In the genomic region with DNA sequence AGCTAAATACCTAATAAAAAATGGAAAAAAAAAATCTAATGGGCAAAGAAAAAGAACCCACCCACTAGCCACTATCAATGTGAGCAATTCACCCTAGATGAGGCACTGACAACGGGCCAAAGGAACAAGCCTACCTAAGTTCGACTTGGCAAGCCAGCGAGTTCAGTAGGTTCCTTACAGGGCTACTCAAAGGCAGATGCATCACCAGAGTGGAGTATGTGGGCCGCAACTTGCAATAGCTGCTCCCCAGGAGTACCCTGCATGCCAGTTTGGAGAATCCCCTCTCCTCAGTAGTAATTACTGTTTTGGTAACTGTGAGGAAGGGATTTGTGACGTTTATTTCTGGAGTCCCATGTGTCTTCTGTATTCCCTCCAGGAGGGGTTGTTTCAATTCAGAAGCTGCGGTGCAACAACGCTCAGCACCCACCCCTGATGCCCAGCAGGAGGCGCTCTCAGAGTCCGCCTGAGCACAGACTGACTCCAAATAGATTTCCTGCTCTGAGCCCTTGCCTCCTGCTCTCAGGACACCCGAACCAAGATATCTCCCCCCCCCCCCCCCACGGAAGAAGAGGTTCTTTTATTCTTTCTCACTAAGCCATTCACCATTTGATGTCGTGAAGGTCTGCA, we compare ENCODE assay signal across 15 mouse cellular contexts.
A peak's percentile ranks its signal among the peaks of the same experiment; 100 is the strongest.
DNase-seq lines count a peak whose midpoint lies in the region; ATAC-seq and TF ChIP-seq lines count a peak whose summit lies in the region.
"Had no signal": no experiment of that assay in that cellular context is flagged by ENCODE, and none has a peak within 500 bp of the region (broad histone marks: within the 10 kb centered on the region; RNA-seq: fewer than 3 reads in every experiment).

No protein-coding gene starts in this region.

- no peaks in the 10 kb centered on the region for H3K4me1 ChIP-seq in intestine, postnatal 0 days (replicated peaks; ENCODE audit: control insufficient read depth, insufficient read depth, low read length)
- peaks cover 7% of the 10 kb centered on the region for H3K4me1 ChIP-seq in intestine, embryonic 15.5 days (replicated peaks)
- H3K4me1 ChIP-seq in midbrain, postnatal 0 days (ENCODE audit: insufficient read depth, low read length): peaks cover 4% of the 10 kb centered on the region; the same call in 1 of the 2 replicates
- no peaks in the 10 kb centered on the region for H3K4me1 ChIP-seq in midbrain, embryonic 16.5 days (ENCODE audit: control insufficient read depth, insufficient read depth, low read length)
- no peaks in the 10 kb centered on the region for H3K4me1 ChIP-seq in stomach, postnatal 0 days (replicated peaks; ENCODE audit: control insufficient read depth, insufficient read depth)
- H3K4me1 ChIP-seq: liver, embryonic 15.5 days; midbrain, embryonic 13.5 days had no signal

- no peak for ATAC-seq in intestine, postnatal 0 days
- no peak for ATAC-seq in intestine, embryonic 15.5 days
- no peak for ATAC-seq in midbrain, postnatal 0 days (ENCODE audit: low FRiP score)
- no peak for ATAC-seq in midbrain, embryonic 16.5 days
- no peak for ATAC-seq in stomach, postnatal 0 days (ENCODE audit: low FRiP score, low TSS enrichment)
- ATAC-seq: midbrain, embryonic 13.5 days had no signal

- H3K27ac ChIP-seq in intestine, postnatal 0 days (ENCODE audit: low read depth, low read length): no peak overlapping the region
- no peak overlapping the region for H3K27ac ChIP-seq in intestine, embryonic 15.5 days
- no peak overlapping the region for H3K27ac ChIP-seq in midbrain, postnatal 0 days (ENCODE audit: low read depth, low read length)
- no peak overlapping the region for H3K27ac ChIP-seq in midbrain, embryonic 16.5 days (ENCODE audit: low read length)
- H3K27ac ChIP-seq in stomach, postnatal 0 days (replicated peaks): no peak overlapping the region
- H3K27ac ChIP-seq: heart, embryonic 13.5 days; hindbrain, embryonic 10.5 days; liver, embryonic 15.5 days; midbrain, embryonic 13.5 days had no signal

- no peak overlapping the region for H3K4me3 ChIP-seq in intestine, postnatal 0 days (ENCODE audit: low read depth, low read length)
- no peak overlapping the region for H3K4me3 ChIP-seq in intestine, embryonic 15.5 days (replicated peaks)
- no peak overlapping the region for H3K4me3 ChIP-seq in midbrain, postnatal 0 days (ENCODE audit: low read depth, low read length)
- H3K4me3 ChIP-seq in midbrain, embryonic 16.5 days (ENCODE audit: low read depth, low read length): no peak overlapping the region
- H3K4me3 ChIP-seq in stomach, postnatal 0 days (ENCODE audit: low read depth, low read length): no peak overlapping the region
- H3K4me3 ChIP-seq: heart, embryonic 13.5 days; hindbrain, embryonic 10.5 days; liver, embryonic 15.5 days; midbrain, embryonic 13.5 days had no signal

- H3K9ac ChIP-seq in intestine, postnatal 0 days (ENCODE audit: low read depth, low read length): no peak overlapping the region
- H3K9ac ChIP-seq in intestine, embryonic 15.5 days: no peak overlapping the region
- no peak overlapping the region for H3K9ac ChIP-seq in midbrain, postnatal 0 days (replicated peaks; ENCODE audit: low read length, poor library complexity, severe bottlenecking)
- H3K9ac ChIP-seq in midbrain, embryonic 16.5 days (ENCODE audit: low read depth, low read length): no peak overlapping the region
- no peak overlapping the region for H3K9ac ChIP-seq in stomach, postnatal 0 days (ENCODE audit: low read length)
- H3K9ac ChIP-seq: heart, embryonic 13.5 days; liver, embryonic 15.5 days; midbrain, embryonic 13.5 days had no signal

- H3K9me3 ChIP-seq in intestine, postnatal 0 days (ENCODE audit: control insufficient read depth): no peaks in the 10 kb centered on the region
- H3K9me3 ChIP-seq in intestine, embryonic 15.5 days: no peaks in the 10 kb centered on the region
- no peaks in the 10 kb centered on the region for H3K9me3 ChIP-seq in midbrain, postnatal 0 days (ENCODE audit: low read length)
- no peaks in the 10 kb centered on the region for H3K9me3 ChIP-seq in midbrain, embryonic 16.5 days (replicated peaks; ENCODE audit: control insufficient read depth, low read length, poor library complexity, severe bottlenecking)
- no peaks in the 10 kb centered on the region for H3K9me3 ChIP-seq in stomach, postnatal 0 days (ENCODE audit: control insufficient read depth, low read length)
- H3K9me3 ChIP-seq: heart, embryonic 13.5 days; hindbrain, embryonic 10.5 days; liver, embryonic 15.5 days; midbrain, embryonic 13.5 days had no signal

- 76% methylated on average over 12 of the region's 12 CpGs for WGBS in intestine, postnatal 0 days
- 71% methylated on average over 12 of the region's 12 CpGs for WGBS in intestine, embryonic 15.5 days
- 62% methylated on average over 12 of the region's 12 CpGs for WGBS in midbrain, postnatal 0 days
- WGBS in midbrain, embryonic 16.5 days: 72% methylated on average over 11 of the region's 12 CpGs
- 63% methylated on average over 12 of the region's 12 CpGs for WGBS in stomach, postnatal 0 days

- no peak for DNase-seq in midbrain, postnatal 0 days (ENCODE audit: low spot score)
- peak; percentile 62 for DNase-seq in R1 (ENCODE audit: low read depth, low spot score)
- DNase-seq in stomach, postnatal 0 days (ENCODE audit: low spot score): no peak
- DNase-seq in ovary, postnatal 14 days (ENCODE audit: low spot score): no peak
- DNase-seq: cerebellum, adult 11-12 months; gastrocnemius, postnatal 25 days; kidney, adult 11 months; right cerebral cortex, postnatal 25 days had no signal

- H3K4me2 ChIP-seq in intestine, postnatal 0 days (replicated peaks; ENCODE audit: low read depth): no peak overlapping the region
- no peak overlapping the region for H3K4me2 ChIP-seq in intestine, embryonic 15.5 days (replicated peaks)
- H3K4me2 ChIP-seq in midbrain, postnatal 0 days (ENCODE audit: low read depth, low read length, poor library complexity, severe bottlenecking): no peak overlapping the region
- no peak overlapping the region for H3K4me2 ChIP-seq in midbrain, embryonic 16.5 days (ENCODE audit: low read length)
- no peak overlapping the region for H3K4me2 ChIP-seq in stomach, postnatal 0 days (replicated peaks; ENCODE audit: low read depth)
- H3K4me2 ChIP-seq: heart, embryonic 13.5 days; liver, embryonic 15.5 days; midbrain, embryonic 13.5 days had no signal

- no peaks in the 10 kb centered on the region for H3K36me3 ChIP-seq in intestine, postnatal 0 days (ENCODE audit: control insufficient read depth, insufficient read depth)
- no peaks in the 10 kb centered on the region for H3K36me3 ChIP-seq in intestine, embryonic 15.5 days
- H3K36me3 ChIP-seq in midbrain, postnatal 0 days (ENCODE audit: insufficient read depth, low read length): no peaks in the 10 kb centered on the region
- no peaks in the 10 kb centered on the region for H3K36me3 ChIP-seq in midbrain, embryonic 16.5 days (ENCODE audit: control insufficient read depth, insufficient read depth, low read length)
- H3K36me3 ChIP-seq in stomach, postnatal 0 days (ENCODE audit: control insufficient read depth, insufficient read depth, low read length): no peaks in the 10 kb centered on the region
- H3K36me3 ChIP-seq: heart, embryonic 13.5 days; hindbrain, embryonic 10.5 days; liver, embryonic 15.5 days; midbrain, embryonic 13.5 days had no signal

- TF ChIP-seq CTCF in intestine, postnatal 0 days (IDR thresholded peaks at IDR 0.05; ENCODE audit: low read depth): peak; percentile 34; the same call in 1 of the 2 replicates
- TF ChIP-seq CTCF in midbrain, postnatal 0 days (IDR thresholded peaks at IDR 0.05): peak; percentile 17; the same call in 1 of the 2 replicates
- TF ChIP-seq CTCF in stomach, postnatal 0 days (IDR thresholded peaks at IDR 0.05; ENCODE audit: low read depth): peak; percentile 40

- TF ChIP-seq EP300 in stomach, postnatal 0 days (optimal IDR thresholded peaks at IDR 0.05): no peak

- H3K27me3 ChIP-seq in intestine, postnatal 0 days (replicated peaks; ENCODE audit: control insufficient read depth, insufficient read depth, low read length): no peaks in the 10 kb centered on the region
- H3K27me3 ChIP-seq in intestine, embryonic 15.5 days (replicated peaks): no peaks in the 10 kb centered on the region
- no peaks in the 10 kb centered on the region for H3K27me3 ChIP-seq in midbrain, postnatal 0 days (ENCODE audit: insufficient read depth, low read length)
- H3K27me3 ChIP-seq in midbrain, embryonic 16.5 days (ENCODE audit: control insufficient read depth, insufficient read depth, low read depth, low read length): no peaks in the 10 kb centered on the region
- no peaks in the 10 kb centered on the region for H3K27me3 ChIP-seq in stomach, postnatal 0 days (ENCODE audit: control insufficient read depth, insufficient read depth, low read length)
- H3K27me3 ChIP-seq: heart, embryonic 13.5 days; liver, embryonic 15.5 days; midbrain, embryonic 13.5 days had no signal
